Mouse (Mus musculus) common myeloid progenitor, adult 5-6 weeks (primary cell): ENCODE data around the gene Slc44a1. TPM values are rescaled to one million over a fixed set of nuclear protein-coding genes. Genes with fewer than 3 reads are reported as not detected.

Experiments used
- ATAC-seq: replicated peaks from 2 replicates; pipeline ENCODE4 v1.8.0; 2016; ENCODE audit warnings: low read depth, mild to moderate bottlenecking, moderate TSS enrichment, inconsistent platforms; ENCODE audit not compliant: poor library complexity, severe bottlenecking
- total RNA-seq: library from RNA; stranded (forward); fragments of 200-1000, 187-1606 nt; gene quantifications from 2 replicates; pipeline ENCODE4 v1.2.3, GENCODE M21; 2017

Gene Slc44a1
- total RNA-seq, 1 experiment from 2014 or later = 8.6 TPM

GRCm38 (mm10) chr4:53427120-53427519 lies 13.1 kb upstream of the Slc44a1 start:
- no peak for ATAC-seq

DNA sequence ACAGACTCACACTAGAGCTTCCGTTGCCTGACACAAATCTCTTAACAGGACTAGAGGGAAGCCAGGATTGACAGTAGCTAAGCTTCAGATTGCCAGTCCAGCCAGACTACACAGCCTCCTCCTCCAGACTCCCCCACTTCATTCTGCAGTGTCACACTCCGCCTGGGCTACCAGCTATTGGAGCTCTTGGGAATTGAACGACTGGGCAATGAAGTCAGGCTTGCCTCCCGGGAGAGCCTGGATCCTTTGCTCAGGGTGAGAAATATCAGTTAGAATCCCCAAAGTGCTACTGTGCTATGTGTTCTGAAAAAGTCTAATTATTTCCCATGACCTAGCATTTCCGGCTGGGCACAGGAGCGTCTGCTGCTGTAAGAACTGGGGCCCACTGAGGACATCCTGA lies 9.7 kb upstream of the Slc44a1 start:
- no peak for ATAC-seq

- peak; percentile 89 for ATAC-seq
Observed at GRCm38 (mm10) chr4:53431585-53432234, 8.5 kb upstream of the Slc44a1 start.

GRCm38 (mm10) chr4:53437110-53437755 lies 3.0 kb upstream of the Slc44a1 start:
- ATAC-seq = no peak

DNA sequence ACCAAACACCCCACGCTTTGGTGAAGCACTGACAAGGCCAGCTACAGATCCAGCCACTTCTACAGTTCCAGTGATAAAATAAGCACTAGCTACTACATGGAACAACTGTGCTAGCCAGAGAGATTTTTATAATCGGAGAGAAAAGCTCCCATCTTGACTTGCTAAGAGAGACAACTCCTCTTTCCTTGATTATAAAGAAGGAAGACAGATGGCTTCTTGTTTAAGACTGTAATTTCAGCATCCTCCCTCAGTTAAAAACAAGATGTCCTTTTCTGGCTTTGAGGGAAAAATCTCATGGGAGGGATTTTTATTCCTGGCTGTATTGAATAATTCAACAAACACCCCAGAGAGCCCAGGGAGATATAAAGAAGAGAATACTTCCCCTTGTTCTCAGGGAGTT lies 1.8 kb upstream of the Slc44a1 start:
- no peak for ATAC-seq

DNA sequence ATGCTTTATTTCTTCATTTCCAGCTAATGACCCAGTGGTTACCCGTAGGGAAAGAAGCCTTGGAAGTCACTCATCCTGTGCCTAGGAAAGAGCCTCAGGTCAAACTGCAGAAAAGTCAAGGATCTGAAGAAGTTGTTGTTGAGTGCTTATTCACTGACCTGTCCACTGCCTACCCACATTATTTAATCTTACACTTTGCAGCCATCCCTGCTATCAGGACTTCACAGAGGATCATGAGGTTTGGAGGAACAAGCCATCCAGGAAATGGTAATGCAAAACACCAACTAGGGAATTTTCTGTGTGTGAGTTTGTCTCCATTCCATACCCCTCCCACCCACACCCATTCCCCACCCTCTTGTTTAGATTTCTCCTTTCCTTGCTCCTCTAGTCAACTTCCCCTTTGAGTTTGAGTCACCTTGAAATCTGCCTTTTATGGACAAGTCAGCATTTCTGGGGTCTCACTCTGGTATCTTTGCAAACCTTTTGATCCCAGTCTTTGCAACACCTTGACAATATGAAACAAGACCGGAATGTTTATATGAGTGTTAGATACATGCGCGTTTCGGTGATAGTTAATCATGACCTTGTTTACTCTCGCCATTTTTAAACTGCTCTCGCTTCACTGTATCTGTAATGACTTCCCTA lies 1.3 kb upstream of the Slc44a1 start:
- peak; percentile 20 for ATAC-seq

DNA sequence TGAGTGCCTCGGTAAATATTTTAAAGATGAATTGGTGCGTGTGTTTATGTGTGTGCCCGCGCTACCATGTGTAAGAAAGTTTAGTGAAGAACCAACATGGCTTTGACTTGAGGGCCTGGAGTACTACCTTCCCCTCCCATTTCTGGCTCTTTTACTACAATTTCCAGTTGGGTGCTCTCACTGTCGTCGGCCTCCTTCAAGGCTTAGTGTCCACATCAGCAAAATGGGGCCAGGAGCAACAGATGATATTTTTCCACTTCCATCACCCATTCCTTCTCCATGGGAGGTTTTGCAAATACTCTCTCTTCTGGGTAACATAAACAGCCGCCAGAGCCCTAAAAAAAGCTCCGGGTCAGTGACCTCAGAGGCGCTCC lies 590 bp upstream of the Slc44a1 start:
- no peak for ATAC-seq

GRCm38 (mm10) chr4:53440816-53441571 lies 781 bp downstream of the Slc44a1 start:
- peak; percentile 53 for ATAC-seq

DNA sequence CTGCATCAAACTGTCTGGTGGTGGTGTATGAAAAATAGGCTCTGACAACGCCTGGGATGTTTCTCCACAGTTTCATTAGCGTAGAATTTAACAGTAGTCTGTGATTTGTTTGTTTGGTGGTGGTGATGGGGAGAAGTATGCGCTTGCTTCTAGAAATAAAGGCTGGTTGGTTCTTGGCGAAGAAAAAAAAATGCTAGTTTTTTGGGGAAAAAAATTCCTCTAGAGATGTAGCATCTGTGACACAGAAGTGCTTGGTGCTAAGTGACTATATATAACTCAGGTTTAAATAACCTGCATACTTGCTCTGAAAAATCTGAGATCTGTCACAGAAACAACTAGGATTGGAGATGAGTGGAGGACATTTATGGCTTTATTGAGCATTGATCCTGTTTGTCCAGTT lies 1.5 kb downstream of the Slc44a1 start:
- ATAC-seq = no peak

- ATAC-seq = no peak
Observed at GRCm38 (mm10) chr4:53446216-53446615, 6.0 kb downstream of the Slc44a1 start.

GRCm38 (mm10) chr4:53447773-53448172 lies 7.6 kb downstream of the Slc44a1 start:
- no peak for ATAC-seq

DNA sequence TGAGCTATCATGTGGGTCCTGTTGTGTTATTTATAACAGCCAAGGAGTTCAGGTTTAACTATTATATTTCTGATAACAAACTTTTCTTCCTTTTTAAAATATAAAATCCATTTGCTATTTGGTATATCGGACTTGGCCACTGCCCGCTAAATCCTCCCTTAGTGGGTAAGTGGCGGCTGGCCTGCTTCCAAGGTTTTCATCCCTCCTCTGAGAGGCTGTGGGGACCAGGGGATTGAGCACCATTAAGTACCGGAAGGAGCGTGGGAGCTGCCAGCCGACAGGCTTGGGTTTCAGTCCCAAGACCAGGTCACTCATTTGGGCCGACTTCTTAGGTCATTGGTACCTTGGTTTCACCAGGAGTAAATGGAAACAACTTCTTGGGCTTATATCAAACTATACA lies 10.5 kb downstream of the Slc44a1 start:
- ATAC-seq = no peak

DNA sequence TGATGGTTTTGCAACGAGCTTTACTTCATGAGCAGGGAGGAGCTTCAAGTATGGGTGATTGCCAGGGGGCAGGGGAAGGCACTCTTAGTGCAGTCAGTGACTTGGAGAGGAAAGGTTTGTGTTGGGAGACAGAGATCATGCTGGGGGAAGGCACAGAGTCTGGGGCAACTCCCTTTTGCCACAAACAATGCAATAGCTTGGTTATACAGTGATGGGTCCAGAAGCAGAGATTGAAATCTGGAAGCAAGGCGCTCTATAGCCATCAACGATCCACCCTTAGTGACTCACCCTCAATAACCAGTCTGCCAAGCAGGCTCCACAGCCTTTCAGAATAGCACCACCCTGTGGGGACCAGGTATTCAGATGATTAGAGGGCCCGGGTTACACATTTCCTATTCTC lies 11.7 kb downstream of the Slc44a1 start:
- ATAC-seq = peak; percentile 49; the same call in 1 of the 2 replicates

DNA sequence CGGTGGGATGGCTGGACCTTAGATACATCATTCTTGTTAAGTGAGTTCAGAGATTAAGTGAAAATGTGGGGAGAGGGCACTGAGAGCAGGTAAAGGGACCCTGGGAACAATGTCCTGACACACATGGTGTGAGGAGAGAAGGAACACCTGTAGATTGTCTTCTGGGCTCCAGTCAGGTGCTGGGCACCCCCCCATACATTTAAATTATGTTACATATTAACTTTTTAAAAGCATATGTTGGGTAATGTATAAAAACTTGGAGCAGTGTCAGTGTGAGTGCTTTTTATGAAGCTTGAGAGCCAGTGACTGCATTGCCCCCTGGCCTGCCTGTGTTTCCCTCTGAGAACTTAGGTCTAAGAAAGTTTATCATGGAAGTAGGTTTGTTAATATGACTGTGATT lies 12.2 kb downstream of the Slc44a1 start:
- no peak for ATAC-seq

DNA sequence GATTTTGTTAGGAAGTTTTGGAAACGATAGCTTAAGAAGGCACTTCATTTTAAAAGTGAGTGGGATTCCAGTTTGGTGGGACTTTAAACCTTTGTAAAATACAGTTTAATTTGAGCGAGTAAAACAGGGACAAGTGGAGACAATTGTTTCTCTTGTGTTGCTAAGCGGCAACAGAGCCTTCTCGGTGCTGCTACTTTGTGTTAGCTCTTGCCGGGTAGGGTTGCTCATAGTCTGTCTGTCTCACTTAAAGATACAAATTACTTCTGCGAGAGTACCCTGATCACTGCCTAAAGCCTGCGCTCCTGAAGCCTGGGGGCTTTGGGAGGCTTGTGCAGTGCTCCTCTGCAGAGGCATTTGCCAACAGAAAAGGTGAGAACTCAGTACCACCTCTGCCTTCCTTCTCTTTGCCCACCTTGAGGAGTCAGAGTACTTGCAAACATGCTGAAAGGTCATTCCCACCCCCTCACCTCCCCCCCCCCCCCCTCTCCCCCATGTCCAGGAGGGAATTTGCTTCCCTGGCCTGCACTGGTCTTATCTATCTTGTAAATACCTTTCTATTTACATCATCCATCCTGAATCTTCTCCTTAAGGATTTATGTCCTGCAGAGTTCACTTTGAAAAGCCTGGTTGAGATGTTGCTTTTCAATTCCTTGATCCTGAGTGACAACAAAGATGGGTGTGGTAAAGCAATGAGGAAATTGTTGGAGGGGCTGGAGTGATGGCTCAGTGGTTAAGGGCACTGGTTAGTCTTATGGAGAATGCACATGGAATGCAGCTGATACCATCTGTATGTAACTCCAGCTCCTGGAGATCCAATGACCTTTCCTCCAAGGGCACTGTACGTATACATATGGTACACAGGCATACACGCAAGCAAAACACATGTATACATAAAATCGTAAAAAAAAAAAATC lies 13.0 kb downstream of the Slc44a1 start:
- ATAC-seq = no peak

DNA sequence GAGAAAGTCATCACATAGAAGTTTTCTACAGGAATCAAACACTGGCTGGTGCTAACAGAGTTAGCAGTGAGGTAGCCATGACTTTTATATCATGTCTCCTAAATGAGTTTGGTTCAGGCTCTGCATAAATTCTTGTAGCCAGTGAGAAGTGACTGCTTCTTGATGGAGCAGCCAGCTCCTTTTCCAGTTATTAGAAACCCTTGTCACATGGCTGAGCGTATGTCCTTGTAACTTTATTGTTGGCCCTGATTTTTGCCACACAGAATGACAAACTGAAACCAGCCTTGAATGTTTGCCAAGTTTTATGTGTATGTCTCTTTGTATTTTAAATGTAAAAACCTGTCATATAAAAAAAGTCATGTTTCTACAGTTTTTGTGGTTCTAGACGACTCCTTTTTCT lies 15.7 kb downstream of the Slc44a1 start:
- no peak for ATAC-seq

GRCm38 (mm10) chr4:53456570-53456969 lies 16.4 kb downstream of the Slc44a1 start:
- ATAC-seq = peak; percentile 68

DNA sequence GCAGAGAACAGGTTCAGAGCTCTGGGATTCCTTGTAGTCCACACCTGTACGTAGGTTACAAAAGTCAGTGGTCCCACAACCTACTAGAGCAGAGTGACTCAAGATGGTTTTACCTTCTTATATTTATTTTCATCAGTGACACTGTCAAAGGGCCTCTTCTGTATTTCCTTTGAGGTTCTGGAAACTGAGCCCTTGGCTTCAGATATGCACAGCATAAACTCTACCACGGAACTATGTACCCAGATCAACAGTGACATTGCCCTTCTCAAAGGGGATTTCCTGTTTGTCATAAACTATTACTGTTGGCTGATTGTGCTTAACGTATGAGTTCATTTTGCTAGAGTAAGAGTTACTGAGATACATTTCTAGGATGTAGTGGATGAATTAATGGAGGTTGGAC lies 18.3 kb downstream of the Slc44a1 start:
- ATAC-seq = no peak

DNA sequence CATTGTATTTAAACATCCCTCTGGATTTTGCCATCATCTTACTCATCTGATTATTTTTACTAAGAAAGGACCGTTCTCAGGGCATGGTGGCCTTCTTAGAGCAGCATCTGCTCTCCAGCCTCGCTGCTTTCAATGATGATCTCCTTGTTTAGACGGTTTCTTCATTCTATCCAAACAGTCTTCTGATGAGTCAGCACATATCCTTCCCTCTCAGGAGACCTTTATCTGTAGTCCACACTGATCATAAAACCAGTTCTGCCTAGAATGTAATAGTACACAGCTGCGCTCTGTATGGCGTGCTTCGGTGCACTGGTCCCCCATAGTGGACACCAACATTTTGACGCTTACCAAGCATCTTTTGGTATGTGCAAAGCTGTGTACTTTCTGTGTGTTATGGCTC lies 19.5 kb downstream of the Slc44a1 start:
- ATAC-seq = peak; percentile 33; the same call in 1 of the 2 replicates

- ATAC-seq = no peak
Observed at GRCm38 (mm10) chr4:53461026-53461425, 20.8 kb downstream of the Slc44a1 start.
